In genomic region chr2:25278928-25279882, GRCm38 (mm10) we compare ENCODE assay signal across 8 mouse cellular contexts. TPM values are rescaled to one million over a fixed set of nuclear protein-coding genes. Genes with fewer than 3 reads are reported as not detected.
DNase-seq lines count a peak whose midpoint lies in the region; ATAC-seq and TF ChIP-seq lines count a peak whose summit lies in the region.

No protein-coding gene starts in this region.

- H3K4me3 ChIP-seq in testis, adult 2 months (ENCODE audit: control insufficient read depth, low read depth, low read length) = no peak overlapping the region
- no peak overlapping the region for H3K4me3 ChIP-seq in forebrain, embryonic 10.5 days
- no peak overlapping the region for H3K4me3 ChIP-seq in intestine, embryonic 15.5 days (replicated peaks)
- no peak overlapping the region for H3K4me3 ChIP-seq in liver, embryonic 11.5 days (ENCODE audit: low read depth, low read length)

- no peak for TF ChIP-seq POLR2A in testis, adult 2 months (IDR thresholded peaks at IDR 0.05; ENCODE audit: control insufficient read depth, low read depth, low read length)

- no peak overlapping the region for H3K9ac ChIP-seq in intestine, embryonic 15.5 days
- no peak overlapping the region for H3K9ac ChIP-seq in liver, embryonic 11.5 days (ENCODE audit: low read depth, low read length)

- no peak overlapping the region for H3K27ac ChIP-seq in testis, adult 2 months (ENCODE audit: control insufficient read depth, insufficient read depth, low read depth, low read length)
- no peak overlapping the region for H3K27ac ChIP-seq in forebrain, embryonic 10.5 days
- no peak overlapping the region for H3K27ac ChIP-seq in intestine, embryonic 15.5 days
- H3K27ac ChIP-seq in liver, embryonic 11.5 days (ENCODE audit: low read depth, low read length) = no peak overlapping the region

- H3K4me2 ChIP-seq in intestine, embryonic 15.5 days (replicated peaks) = no peak overlapping the region
- H3K4me2 ChIP-seq in liver, embryonic 11.5 days = no peak overlapping the region

- no peaks in the 10 kb centered on the region; the same call in 1 of the 2 replicates for H3K36me3 ChIP-seq in testis, adult 2 months (ENCODE audit: control insufficient read depth, insufficient read depth, low read length)
- H3K36me3 ChIP-seq in forebrain, embryonic 10.5 days (replicated peaks) = peaks cover 99% of the 10 kb centered on the region
- H3K36me3 ChIP-seq in intestine, embryonic 15.5 days = peaks cover 74% of the 10 kb centered on the region
- peaks cover 64% of the 10 kb centered on the region for H3K36me3 ChIP-seq in liver, embryonic 11.5 days (ENCODE audit: control insufficient read depth, insufficient read depth, low read length)

- ATAC-seq in intestine, embryonic 15.5 days = peak; percentile 61; the same call in 1 of the 2 replicates
- peak; percentile 26; the same call in 1 of the 2 replicates for ATAC-seq in liver, embryonic 11.5 days (replicated peaks; ENCODE audit: low FRiP score)
- peak; percentile 83 for ATAC-seq in monocyte, adult 5-6 weeks (replicated peaks; ENCODE audit: insufficient number of reproducible peaks, low FRiP score, low TSS enrichment, poor library complexity, severe bottlenecking)

- no peaks in the 10 kb centered on the region for H3K4me1 ChIP-seq in testis, adult 2 months (ENCODE audit: control insufficient read depth, insufficient read depth, low read length)
- H3K4me1 ChIP-seq in forebrain, embryonic 10.5 days = peaks cover 3% of the 10 kb centered on the region; the same call in 1 of the 2 replicates
- H3K4me1 ChIP-seq in intestine, embryonic 15.5 days (replicated peaks) = no peaks in the 10 kb centered on the region
- no peaks in the 10 kb centered on the region for H3K4me1 ChIP-seq in liver, embryonic 11.5 days (replicated peaks; ENCODE audit: control insufficient read depth, insufficient read depth, low read length)

- H3K9me3 ChIP-seq in forebrain, embryonic 10.5 days = no peaks in the 10 kb centered on the region
- H3K9me3 ChIP-seq in intestine, embryonic 15.5 days = no peaks in the 10 kb centered on the region
- H3K9me3 ChIP-seq in liver, embryonic 11.5 days (ENCODE audit: control insufficient read depth, low read length) = no peaks in the 10 kb centered on the region

- no peaks in the 10 kb centered on the region for H3K27me3 ChIP-seq in testis, adult 2 months (ENCODE audit: control insufficient read depth, insufficient read depth, low read length)
- no peaks in the 10 kb centered on the region for H3K27me3 ChIP-seq in forebrain, embryonic 10.5 days (ENCODE audit: poor library complexity, severe bottlenecking)
- H3K27me3 ChIP-seq in intestine, embryonic 15.5 days (replicated peaks) = no peaks in the 10 kb centered on the region
- H3K27me3 ChIP-seq in liver, embryonic 11.5 days (replicated peaks; ENCODE audit: control insufficient read depth, insufficient read depth, low read length) = no peaks in the 10 kb centered on the region

- no peak for DNase-seq in testis, postnatal 14 days (ENCODE audit: low spot score)
- peak; percentile 94 for DNase-seq in c-Kit-positive CD71-positive TER-119-negative erythroid progenitor cells, embryonic 14.5 days (ENCODE audit: low read depth)
- DNase-seq in forebrain, embryonic 10.5 days (ENCODE audit: extremely low spot score, low spot score) = peak; percentile 73
- peak; percentile 72 for DNase-seq in liver, embryonic 11.5 days (ENCODE audit: low spot score)
- peak; percentile 76 for DNase-seq in thymus, postnatal 14 days

- 60% methylated on average over 13 of the region's 13 CpGs for WGBS in forebrain, embryonic 10.5 days
- WGBS in intestine, embryonic 15.5 days = 65% methylated on average over 13 of the region's 13 CpGs
- WGBS in liver, embryonic 11.5 days = 58% methylated on average over 13 of the region's 13 CpGs

- peak; percentile 36; the same call in 1 of the 2 replicates for TF ChIP-seq CTCF in testis, adult 2 months (IDR thresholded peaks at IDR 0.05; ENCODE audit: control insufficient read depth, insufficient read depth, insufficient replicate concordance, low read depth, low read length)

RNA-seq across cellular contexts. Expression of gene Anapc2, which starts 6.9 kb away (rescaled TPM):
- 29.3 and 32.3 TPM in 2 replicates for polyA plus RNA-seq in testis, adult 2 months (2012; rRNA removed)
- polyA plus RNA-seq in forebrain, embryonic 10.5 days (2016; fragmentation: Nextera tagmentation; extraction: Ambion mirVana) = 136 and 142 TPM in 2 replicates
- 95.8 and 103 TPM in 2 replicates for polyA plus RNA-seq in intestine, embryonic 15.5 days (2015; fragmentation: Nextera tagmentation; extraction: Ambion mirVana)
- 74.7 and 77.6 TPM in 2 replicates for polyA plus RNA-seq in liver, embryonic 11.5 days (2014; fragmentation: Nextera tagmentation; extraction: Ambion mirVana)
- 42.6 to 64.9 TPM (median 43.8 TPM) in 3 replicates for total RNA-seq in monocyte, adult 5-6 weeks (2017)

RNA-seq across cellular contexts. Expression of gene Ssna1, which starts 7.0 kb away (rescaled TPM):
- polyA plus RNA-seq in testis, adult 2 months (2012; rRNA removed) = 54.9 and 64.2 TPM in 2 replicates
- 231 and 247 TPM in 2 replicates for polyA plus RNA-seq in forebrain, embryonic 10.5 days (2016; fragmentation: Nextera tagmentation; extraction: Ambion mirVana)
- 200 and 212 TPM in 2 replicates for polyA plus RNA-seq in intestine, embryonic 15.5 days (2015; fragmentation: Nextera tagmentation; extraction: Ambion mirVana)
- polyA plus RNA-seq in liver, embryonic 11.5 days (2014; fragmentation: Nextera tagmentation; extraction: Ambion mirVana) = 233 and 237 TPM in 2 replicates
- total RNA-seq in monocyte, adult 5-6 weeks (2017) = 31.8 to 50.4 TPM (median 32.4 TPM) in 3 replicates

RNA-seq across cellular contexts. Expression of gene Tmem210, which starts 8.7 kb away (rescaled TPM):
- polyA plus RNA-seq in testis, adult 2 months (2012; rRNA removed) = 830 and 870 TPM in 2 replicates
- not detected in 2 replicates for polyA plus RNA-seq in forebrain, embryonic 10.5 days (2016; fragmentation: Nextera tagmentation; extraction: Ambion mirVana)
- not detected in 2 replicates for polyA plus RNA-seq in intestine, embryonic 15.5 days (2015; fragmentation: Nextera tagmentation; extraction: Ambion mirVana)
- not detected in 2 replicates for polyA plus RNA-seq in liver, embryonic 11.5 days (2014; fragmentation: Nextera tagmentation; extraction: Ambion mirVana)
- not detected in 3 replicates for total RNA-seq in monocyte, adult 5-6 weeks (2017)

RNA-seq across cellular contexts. Expression of gene Lrrc26, which starts 10.5 kb away (rescaled TPM):
- 3.5 and 4.3 TPM in 2 replicates for polyA plus RNA-seq in testis, adult 2 months (2012; rRNA removed)
- polyA plus RNA-seq in forebrain, embryonic 10.5 days (2016; fragmentation: Nextera tagmentation; extraction: Ambion mirVana) = not detected in 2 replicates
- 0.43 and 1.8 TPM in 2 replicates for polyA plus RNA-seq in intestine, embryonic 15.5 days (2015; fragmentation: Nextera tagmentation; extraction: Ambion mirVana)
- not detected in 2 replicates for polyA plus RNA-seq in liver, embryonic 11.5 days (2014; fragmentation: Nextera tagmentation; extraction: Ambion mirVana)
- not detected in 3 replicates for total RNA-seq in monocyte, adult 5-6 weeks (2017)

RNA-seq across cellular contexts. Expression of gene Tprn, which starts 16.8 kb away (rescaled TPM):
- 357 and 363 TPM in 2 replicates for polyA plus RNA-seq in testis, adult 2 months (2012; rRNA removed)
- 6.5 and 8.3 TPM in 2 replicates for polyA plus RNA-seq in forebrain, embryonic 10.5 days (2016; fragmentation: Nextera tagmentation; extraction: Ambion mirVana)
- 20.7 and 23.6 TPM in 2 replicates for polyA plus RNA-seq in intestine, embryonic 15.5 days (2015; fragmentation: Nextera tagmentation; extraction: Ambion mirVana)
- polyA plus RNA-seq in liver, embryonic 11.5 days (2014; fragmentation: Nextera tagmentation; extraction: Ambion mirVana) = 9.6 and 10.3 TPM in 2 replicates
- 7.1 to 9.2 TPM (median 8.4 TPM) in 3 replicates for total RNA-seq in monocyte, adult 5-6 weeks (2017)

Comparison
In these comparisons a context has a peak if more than half of its experiments do, and no peak if none do; other contexts are left out.
1. ATAC-seq: peak in every context shown above with its lines; median percentile 83 in monocyte, adult 5-6 weeks; 61 in intestine, embryonic 15.5 days; 26 in liver, embryonic 11.5 days.
2. RNA of gene Tmem210, which starts 8.7 kb away (polyA plus RNA-seq): 830 to 870 TPM in testis, adult 2 months; not detected in forebrain, embryonic 10.5 days, not detected in intestine, embryonic 15.5 days and not detected in liver, embryonic 11.5 days; every median in the first group is over 100 times any median in the second.